Mouse (Mus musculus) embryo, embryonic 9.5 days (tissue): ENCODE data around the gene Map2k1.
"Not testable (repeated sequence)": the region's sequence is repeated elsewhere in the genome, so short reads cannot be mapped to it uniquely, and the experiment has no call there.

Experiments
- DNase-seq: peaks from one replicate; pipeline ENCODE4 v3.0.0-alpha.2; 2017; ENCODE audit errors: extremely low spot score

Map2k1 gene

GRCm38 (mm10) chr9:64253021-64253904 is at the start of gene Map2k1:
Gene Map2k1, minus strand, starts transcription at chr9:64253631.
- DNase-seq = peak; percentile 100

DNA sequence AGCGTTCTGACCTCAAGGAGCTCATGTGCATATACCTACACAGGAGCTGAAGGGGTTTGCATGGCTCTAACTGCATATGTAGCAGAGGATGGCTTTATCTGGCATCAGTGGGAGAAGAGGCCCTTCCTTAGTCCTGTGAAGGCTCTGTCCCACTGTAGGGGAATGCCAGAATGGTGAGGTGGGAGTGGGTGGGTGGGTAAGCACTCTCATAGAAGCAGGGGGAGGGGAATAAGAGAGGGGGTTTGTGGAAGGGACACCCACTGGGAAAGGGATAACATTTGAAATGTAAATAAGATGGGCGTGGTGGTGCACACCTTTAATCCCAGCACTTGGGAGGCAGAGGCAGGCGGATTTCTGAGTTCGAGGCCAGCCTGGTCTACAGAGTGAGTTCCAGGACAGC is 49.7 kb upstream of the Map2k1 start:
- DNase-seq = not testable (repeated sequence)

- DNase-seq = no peak
These were observed 29.1 kb upstream of the Map2k1 start for GRCm38 (mm10) chr9:64282404-64282987.

DNA sequence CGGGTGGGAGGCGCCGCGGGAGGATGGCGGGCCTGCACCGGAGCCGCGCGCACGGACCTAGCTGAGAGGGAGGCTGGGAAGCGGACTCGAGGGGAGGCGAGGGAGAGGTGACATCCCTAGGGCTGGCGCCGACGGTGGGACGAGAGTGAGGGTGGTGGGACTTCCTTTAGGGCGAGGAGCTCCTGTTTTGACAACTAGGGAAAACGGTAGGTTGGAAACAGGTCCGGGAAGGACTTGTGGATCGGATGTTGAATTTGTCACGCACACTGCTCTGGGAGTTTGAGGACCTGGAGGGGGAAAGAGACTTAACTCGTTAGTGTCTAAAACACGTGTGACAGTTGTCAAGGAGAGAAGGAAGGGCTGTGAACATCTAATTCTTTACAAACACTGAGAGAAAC is 28.3 kb upstream of the Map2k1 start:
- DNase-seq = no peak

GRCm38 (mm10) chr9:64281105-64281780 is 27.8 kb upstream of the Map2k1 start, which contains the start of gene Tipin:
Gene Tipin, plus strand, starts transcription at chr9:64281581.
- DNase-seq = peak; percentile 98

GRCm38 (mm10) chr9:64278665-64279310 is 25.4 kb upstream of the Map2k1 start:
- DNase-seq = no peak

- DNase-seq = peak; percentile 60
These were observed 24.3 kb upstream of the Map2k1 start for GRCm38 (mm10) chr9:64277706-64278105.

DNA sequence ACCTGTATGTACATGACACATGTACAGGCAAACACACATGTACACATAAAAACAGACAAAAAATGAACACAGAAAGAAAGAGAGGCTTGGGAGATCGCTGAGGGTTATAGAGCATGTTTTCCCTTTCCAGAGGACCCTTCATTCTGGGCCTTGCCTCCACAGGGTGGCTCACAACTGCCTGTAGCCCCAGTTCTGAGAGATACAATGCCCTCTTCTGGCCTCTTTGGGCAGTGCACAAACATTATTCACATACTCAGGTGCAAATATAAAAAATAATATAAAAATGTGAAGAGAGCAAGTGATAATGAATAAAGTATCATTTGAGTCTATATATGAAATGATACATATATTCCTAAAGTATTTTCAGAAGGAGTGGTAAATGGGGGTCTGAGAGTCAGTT is 21.5 kb upstream of the Map2k1 start:
- DNase-seq = no peak

DNA sequence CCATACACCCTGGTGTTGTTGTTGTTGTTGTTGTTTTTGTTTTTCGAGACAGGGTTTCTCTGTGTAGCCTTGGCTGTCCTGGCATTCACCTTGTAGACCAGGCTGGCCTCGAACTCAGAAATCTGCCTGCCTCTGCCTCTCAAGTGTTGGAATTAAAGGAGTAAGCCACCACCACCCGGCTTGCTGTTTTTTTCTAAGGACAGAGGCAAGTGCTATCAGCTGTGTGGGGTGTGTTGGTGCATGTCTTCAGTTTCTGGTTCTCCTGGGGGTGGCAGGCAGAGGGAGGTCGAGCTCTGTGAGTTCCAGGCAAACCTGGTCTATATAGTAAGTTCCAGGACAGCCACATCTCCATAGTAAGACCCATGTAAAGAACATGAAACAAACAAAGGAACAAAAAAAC is 20.9 kb upstream of the Map2k1 start:
- DNase-seq = no peak

- no peak for DNase-seq
These were observed 20.3 kb upstream of the Map2k1 start for GRCm38 (mm10) chr9:64273757-64274156.

GRCm38 (mm10) chr9:64272611-64273010 is 19.2 kb upstream of the Map2k1 start:
- DNase-seq = peak; percentile 42

GRCm38 (mm10) chr9:64271249-64271648 is 17.8 kb upstream of the Map2k1 start:
- no peak for DNase-seq

DNA sequence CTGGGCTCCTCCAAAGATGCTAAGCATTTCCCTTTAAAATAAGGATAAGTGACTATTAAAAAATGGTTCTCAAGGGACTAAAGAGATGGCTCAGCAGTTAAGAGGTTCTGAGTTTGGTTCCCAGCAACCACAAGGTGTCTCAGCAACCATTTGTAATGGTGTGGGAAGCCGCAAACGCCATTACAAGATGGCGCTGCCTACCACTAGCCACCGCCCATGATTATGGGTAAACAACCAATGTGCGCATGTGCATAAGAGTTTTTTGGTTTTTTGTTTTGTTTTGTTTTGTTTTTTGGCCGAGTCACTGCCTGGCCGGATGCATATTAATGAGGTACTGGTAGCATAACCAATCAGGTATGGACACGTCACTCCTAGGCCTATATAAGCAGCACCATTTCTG is 15.4 kb upstream of the Map2k1 start:
- not testable (repeated sequence) for DNase-seq

DNA sequence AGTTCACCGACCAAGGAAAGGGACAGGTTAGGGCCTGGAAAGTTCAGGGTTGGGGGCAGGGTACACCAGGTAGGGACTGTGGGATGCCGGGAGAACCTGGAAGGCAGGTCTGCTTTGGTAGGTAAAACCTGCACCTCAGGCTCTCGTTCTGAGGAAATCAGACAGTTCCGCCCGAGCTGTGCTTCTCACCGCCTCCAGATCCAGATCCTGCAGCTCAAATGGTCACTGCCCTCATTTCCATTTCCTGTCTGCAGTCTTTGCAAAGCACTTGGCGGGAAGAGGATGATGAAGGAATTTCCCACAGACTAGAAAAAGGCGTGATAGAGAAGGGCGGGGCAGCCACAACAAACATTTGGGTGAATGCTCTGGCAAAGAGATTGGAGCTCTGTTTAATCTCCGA is 14.8 kb upstream of the Map2k1 start:
- DNase-seq = no peak

DNA sequence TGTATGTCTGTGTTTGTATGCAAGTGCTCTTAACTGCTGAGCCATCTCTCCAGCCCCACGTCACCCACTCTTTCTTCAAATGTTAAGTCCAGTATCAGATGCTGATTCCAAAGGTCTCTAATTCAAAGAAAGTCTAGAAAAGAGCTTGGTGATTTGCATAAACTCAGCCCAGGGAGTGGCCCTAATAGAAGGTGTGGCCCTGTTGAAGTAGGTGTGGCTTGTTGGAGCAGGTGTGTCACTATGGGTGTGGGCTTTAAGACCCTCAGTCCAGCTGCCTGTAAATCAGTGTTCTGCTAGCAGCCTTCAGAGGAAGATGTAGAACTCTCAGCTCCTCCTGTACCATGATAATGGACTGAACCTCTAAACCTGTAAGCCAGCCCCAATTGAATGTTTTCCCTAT is 13.8 kb upstream of the Map2k1 start:
- DNase-seq = no peak

GRCm38 (mm10) chr9:64264813-64265212 is 11.4 kb upstream of the Map2k1 start:
- DNase-seq = no peak

- DNase-seq = no peak
These were observed 7.6 kb upstream of the Map2k1 start for GRCm38 (mm10) chr9:64261023-64261422.

DNA sequence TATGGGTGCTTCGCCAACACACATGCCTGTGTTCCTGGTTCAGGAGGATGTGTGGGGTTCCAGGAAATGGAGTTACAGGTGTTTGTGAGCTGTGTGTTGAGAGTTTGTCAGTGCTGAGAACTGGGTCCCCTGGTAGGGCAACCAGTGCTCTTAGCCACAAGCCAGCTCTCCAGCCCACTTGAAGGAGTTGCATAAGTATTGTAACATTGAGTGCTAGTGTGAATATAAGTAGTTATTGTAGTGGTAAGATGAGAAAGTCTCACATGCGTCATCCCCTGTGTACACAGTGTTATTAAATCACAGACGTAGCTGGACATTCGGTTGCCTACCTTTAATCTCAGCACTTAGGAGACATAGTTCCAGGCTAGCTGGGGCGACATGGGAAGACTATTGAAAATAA is 6.5 kb upstream of the Map2k1 start:
- DNase-seq = no peak

GRCm38 (mm10) chr9:64256204-64256603 is 2.8 kb upstream of the Map2k1 start:
- no peak for DNase-seq

DNA sequence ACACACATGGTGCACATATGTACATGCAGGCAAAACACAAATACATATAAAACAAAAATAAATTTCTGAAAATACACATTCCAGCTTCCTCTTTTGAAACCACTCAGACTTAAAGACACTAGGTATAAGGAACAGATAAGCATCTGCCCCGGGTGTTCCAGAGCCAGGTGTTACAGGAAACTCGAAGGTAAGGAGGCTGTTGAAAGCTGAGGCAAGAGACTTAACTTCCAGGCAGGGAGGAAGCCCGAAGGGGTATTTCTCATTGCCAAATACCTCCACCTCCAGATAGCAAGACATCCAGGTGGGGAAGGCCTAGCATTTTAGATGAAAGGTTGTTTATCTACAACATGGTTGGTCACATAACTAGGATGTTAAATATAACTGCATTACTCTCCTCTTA is 2.0 kb upstream of the Map2k1 start:
- no peak for DNase-seq

DNA sequence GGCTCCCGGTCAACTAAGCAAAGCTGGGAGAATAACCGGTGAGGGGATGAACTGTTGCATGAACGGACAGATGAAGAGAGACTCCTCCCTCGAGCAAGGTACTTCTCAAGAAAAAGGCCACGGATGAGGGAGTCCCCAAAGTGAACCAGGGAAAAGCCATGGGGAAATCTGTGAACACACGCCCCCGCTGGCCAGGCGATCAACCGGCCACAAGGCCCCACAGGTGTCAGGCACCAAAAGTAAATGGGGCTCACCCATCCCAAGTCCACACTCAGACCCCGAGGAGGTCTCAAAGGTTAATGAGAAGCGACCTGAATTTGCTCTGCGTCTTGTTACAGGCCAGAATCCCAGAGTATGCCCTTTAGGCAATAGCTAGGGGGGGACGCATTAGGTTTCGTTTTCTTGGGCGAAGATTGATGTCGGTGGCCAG is 825 bp downstream of the Map2k1 start:
- DNase-seq = no peak

- no peak for DNase-seq
These were observed 3.2 kb downstream of the Map2k1 start for GRCm38 (mm10) chr9:64250111-64250730.
